Comparison of ENCODE assay signal across 26 mouse cellular contexts in genomic region chr11:110347768-110348167, GRCm38 (mm10). TPM values are rescaled to one million over a fixed set of nuclear protein-coding genes. Genes with fewer than 3 reads are reported as not detected.
A peak's percentile ranks its signal among the peaks of the same experiment; 100 is the strongest.
DNase-seq lines count a peak whose midpoint lies in the region; ATAC-seq and TF ChIP-seq lines count a peak whose summit lies in the region.
"Had no signal": no experiment of that assay in that cellular context is flagged by ENCODE, and none has a peak within 500 bp of the region (broad histone marks: within the 10 kb centered on the region; RNA-seq: fewer than 3 reads in every experiment).

No protein-coding gene starts in this region.

- no peak overlapping the region for H3K27ac ChIP-seq in heart, postnatal 0 days (ENCODE audit: low read depth)
- H3K27ac ChIP-seq in lung, embryonic 14.5 days (ENCODE audit: low read depth): no peak overlapping the region
- H3K27ac ChIP-seq in CH12.LX (ENCODE audit: insufficient read depth, low read depth): no peak overlapping the region
- H3K27ac ChIP-seq: heart, embryonic 10.5 days; heart, embryonic 15.5 days; hindbrain, embryonic 14.5 days; limb, embryonic 12.5 days; neural tube, embryonic 13.5 days had no signal

- intact Hi-C loops in heart, postnatal 10 days (cut with DNase I): no loop called here

- 51% methylated on average over 6 of the region's 6 CpGs for WGBS in heart, postnatal 0 days
- WGBS in lung, embryonic 14.5 days: 51% methylated on average over 6 of the region's 6 CpGs

- no peaks in the 10 kb centered on the region for H3K36me3 ChIP-seq in heart, postnatal 0 days (replicated peaks; ENCODE audit: control insufficient read depth, insufficient read depth, low read length)
- no peaks in the 10 kb centered on the region for H3K36me3 ChIP-seq in lung, embryonic 14.5 days (ENCODE audit: insufficient read depth)
- no peaks in the 10 kb centered on the region for H3K36me3 ChIP-seq in CH12.LX (replicated peaks in 1 of 2; ENCODE audit: control insufficient read depth in 1 of 2, insufficient read depth in 1 of 2, low read length in 1 of 2)
- H3K36me3 ChIP-seq: heart, embryonic 10.5 days; heart, embryonic 15.5 days; limb, embryonic 12.5 days; neural tube, embryonic 13.5 days had no signal

- no peak for ATAC-seq in heart, postnatal 0 days (ENCODE audit: insufficient read depth, low read depth)
- no peak for ATAC-seq in lung, embryonic 14.5 days (ENCODE audit: insufficient read depth)
- ATAC-seq: inflammation-experienced regulatory T-cells, adult 6 months had no signal

- peak; percentile 6; the same call in 1 of the 2 replicates for TF ChIP-seq CTCF in heart, postnatal 0 days (IDR thresholded peaks at IDR 0.05; ENCODE audit: low read depth)
- TF ChIP-seq CTCF in lung, embryonic 14.5 days (IDR thresholded peaks at IDR 0.05; ENCODE audit: low read depth): peak; percentile 18; the same call in 1 of the 2 replicates
- TF ChIP-seq CTCF in CH12.LX (conservative IDR thresholded peaks at IDR 0.05 in 1 of 2, IDR thresholded peaks at IDR 0.05 in 1 of 2; ENCODE audit: low read depth in 2 of 2, low read length in 2 of 2): peak in 1 of 2 experiments; percentile 72; a peak in 2 of 4 replicates

- no peak overlapping the region for H3K4me2 ChIP-seq in heart, postnatal 0 days (ENCODE audit: low read depth, low read length)
- H3K4me2 ChIP-seq in lung, embryonic 14.5 days: no peak overlapping the region
- peak overlapping the region; percentile 49; the same call in 1 of the 2 replicates for H3K4me2 ChIP-seq in CH12.LX (ENCODE audit: insufficient read depth, low read depth, poor library complexity, severe bottlenecking)
- H3K4me2 ChIP-seq: heart, embryonic 15.5 days; hindbrain, embryonic 14.5 days; limb, embryonic 12.5 days; midbrain, embryonic 11.5 days; neural tube, embryonic 13.5 days had no signal

- no peaks in the 10 kb centered on the region for H3K79me2 ChIP-seq in CH12.LX (replicated peaks; ENCODE audit: control insufficient read depth, extremely low read depth, insufficient read depth, poor library complexity, severe bottlenecking)

- TF ChIP-seq EP300 in heart, postnatal 0 days (IDR thresholded peaks at IDR 0.05; ENCODE audit: low read depth): no peak
- TF ChIP-seq EP300 in CH12.LX (IDR thresholded peaks at IDR 0.05; ENCODE audit: low read length): no peak

- no peaks in the 10 kb centered on the region for H3K9me3 ChIP-seq in heart, postnatal 0 days (replicated peaks; ENCODE audit: control insufficient read depth, low read length)
- H3K9me3 ChIP-seq in lung, embryonic 14.5 days (ENCODE audit: low read depth, low read length): no peaks in the 10 kb centered on the region
- H3K9me3 ChIP-seq in CH12.LX (replicated peaks; ENCODE audit: low read length): no peaks in the 10 kb centered on the region
- H3K9me3 ChIP-seq: heart, embryonic 10.5 days; heart, embryonic 15.5 days; limb, embryonic 12.5 days; neural tube, embryonic 13.5 days had no signal

- TF ChIP-seq RAD21 in CH12.LX (IDR thresholded peaks at IDR 0.05; ENCODE audit: low read depth, low read length): peak; percentile 66

- no peak overlapping the region for H3K4me3 ChIP-seq in heart, postnatal 0 days (ENCODE audit: low read depth, low read length)
- H3K4me3 ChIP-seq in lung, embryonic 14.5 days (ENCODE audit: low read depth, low read length): no peak overlapping the region
- no peak overlapping the region for H3K4me3 ChIP-seq in CH12.LX (replicated peaks in 1 of 3; ENCODE audit: low read depth in 2 of 3, low read length in 2 of 3, poor library complexity in 1 of 3)
- H3K4me3 ChIP-seq: erythroblast, embryonic 14.5 days; heart, embryonic 10.5 days; heart, embryonic 15.5 days; limb, embryonic 12.5 days; neural tube, embryonic 13.5 days had no signal

- in situ Hi-C loops in CH12.LX (cut with MboI; ENCODE audit: low pct_ligation_motif_present, low pct_unique_long_range_greater_than_20kb, low sequenced_read_pairs): no loop called here

- TF ChIP-seq POLR2A in CH12.LX (IDR thresholded peaks at IDR 0.05; ENCODE audit: low read depth, low read length): no peak

- H3K4me1 ChIP-seq in heart, postnatal 0 days (ENCODE audit: control insufficient read depth, insufficient read depth): no peaks in the 10 kb centered on the region
- no peaks in the 10 kb centered on the region for H3K4me1 ChIP-seq in lung, embryonic 14.5 days (ENCODE audit: insufficient read depth)
- H3K4me1 ChIP-seq in CH12.LX (ENCODE audit: control insufficient read depth in 1 of 2, insufficient read depth in 2 of 2): peaks cover 0 to 3% of the 10 kb centered on the region in 2 experiments; a peak in 2 of 4 replicates
- H3K4me1 ChIP-seq: heart, embryonic 10.5 days; heart, embryonic 15.5 days; limb, embryonic 12.5 days; neural tube, embryonic 13.5 days had no signal

- no peak overlapping the region for H3K9ac ChIP-seq in heart, postnatal 0 days (replicated peaks; ENCODE audit: low read depth, low read length)
- H3K9ac ChIP-seq in lung, embryonic 14.5 days: no peak overlapping the region
- no peak overlapping the region for H3K9ac ChIP-seq in CH12.LX (ENCODE audit: insufficient read depth, low read depth)
- H3K9ac ChIP-seq: heart, embryonic 15.5 days; hindbrain, embryonic 14.5 days; limb, embryonic 12.5 days; neural tube, embryonic 13.5 days had no signal

- H3K27me3 ChIP-seq in heart, postnatal 0 days (ENCODE audit: control insufficient read depth, insufficient read depth, low read length): no peaks in the 10 kb centered on the region
- no peaks in the 10 kb centered on the region for H3K27me3 ChIP-seq in lung, embryonic 14.5 days (ENCODE audit: insufficient read depth, low read length)
- H3K27me3 ChIP-seq in CH12.LX (replicated peaks): no peaks in the 10 kb centered on the region
- H3K27me3 ChIP-seq: heart, embryonic 15.5 days; neural tube, embryonic 13.5 days had no signal

- dilution Hi-C loops in CH12.LX (cut with MboI; ENCODE audit: extremely low pct_ligation_motif_present, extremely low pct_unique_long_range_greater_than_20kb, low sequenced_read_pairs): no loop called here

- DNase-seq in heart, postnatal 0 days (ENCODE audit: low spot score): no peak
- no peak for DNase-seq in heart, postnatal 10 days
- no peak for DNase-seq in lung, embryonic 14.5 days
- DNase-seq in lung, postnatal 10 days: no peak
- DNase-seq in CH12.LX (ENCODE audit: extremely low read depth) (peak; percentile 24), NIH3T3 (ENCODE audit: low read depth) (peak; percentile 27)
- DNase-seq in embryo, embryonic 11 days: no peak
- DNase-seq: adrenal gland, postnatal 25 days; cerebellum, adult 18-20 months; cerebellum, postnatal 10 days; heart, postnatal 4 days; kidney, adult 11 months; kidney, postnatal 36 days; layer of hippocampus, postnatal 36 days; lung, postnatal 14 days; right cerebral cortex, postnatal 4 days; thymus, adult 2 months; thymus, postnatal 36 days had no signal

TF ChIP-seq in CH12.LX, 34 proteins besides CTCF, POLR2A, EP300 and RAD21:
- TF ChIP-seq NRF1 (IDR thresholded peaks at IDR 0.05; ENCODE audit: low read depth, low read length) (no peak), JUND (conservative IDR thresholded peaks at IDR 0.05; ENCODE audit: low read depth, low read length) (0 out of 2 replicates have a peak, but pooled peaks have one; percentile 7), ZNF384 (IDR thresholded peaks at IDR 0.05; ENCODE audit: low read depth, low read length) (peak; percentile 89), MYC (IDR thresholded peaks at IDR 0.05; ENCODE audit: low read depth, low read length) (no peak), SMC3 (IDR thresholded peaks at IDR 0.05; ENCODE audit: low read depth, low read length) (peak; percentile 50), MEF2A (IDR thresholded peaks at IDR 0.05; ENCODE audit: borderline replicate concordance, low read depth, low read length) (peak; percentile 46; the same call in 1 of the 2 replicates), TCF12 (IDR thresholded peaks at IDR 0.05; ENCODE audit: low read depth, low read length) (no peak), ETS1 (conservative IDR thresholded peaks at IDR 0.05; ENCODE audit: low read depth, low read length) (no peak)
TF ChIP-seq in CH12.LX: peak in this region for 4.

RNA-seq across cellular contexts. Expression of gene Abca5, which starts 10.3 kb away (rescaled TPM):
- total RNA-seq in heart, postnatal 0 days (2014; rRNA removed; ENCODE audit: low replicate concordance): 3.8 and 5.3 TPM in 2 replicates
- polyA plus RNA-seq in heart, postnatal 0 days (2015; fragmentation: Nextera tagmentation; extraction: Ambion mirVana): 2.5 and 2.6 TPM in 2 replicates
- total RNA-seq in heart, postnatal 10 days (2021): 10 to 100 TPM in 1 of 2 experiments, 1 to 10 TPM in 1; 9.8 to 12.3 TPM
- 5.4 and 6.6 TPM in 2 replicates for polyA plus RNA-seq in lung, embryonic 14.5 days (2014; fragmentation: Nextera tagmentation; extraction: Ambion mirVana)
- total RNA-seq in CH12.LX (2012; rRNA removed) (3.1 and 5.0 TPM in 2 replicates), CH12.LX (2014; rRNA removed) (6.2 and 8.7 TPM in 2 replicates)
- 3.5 and 6.2 TPM in 2 replicates for polyA plus RNA-seq in CH12.LX (2012; ENCODE audit: insufficient read length, low read depth)
- polyA plus RNA-seq: erythroblast, embryonic 14.5 days had no signal

RNA-seq across cellular contexts. Expression of gene Map2k6, which starts 51.2 kb away (rescaled TPM):
- total RNA-seq in heart, postnatal 0 days (2014; rRNA removed; ENCODE audit: low replicate concordance): 11.3 and 17.4 TPM in 2 replicates
- 9.3 and 12.1 TPM in 2 replicates for polyA plus RNA-seq in heart, postnatal 0 days (2015; fragmentation: Nextera tagmentation; extraction: Ambion mirVana)
- total RNA-seq in heart, postnatal 10 days (2021): 10 to 100 TPM in 1 of 2 experiments, 1 to 10 TPM in 1; 7.7 to 11.7 TPM
- 25.4 and 26.4 TPM in 2 replicates for polyA plus RNA-seq in lung, embryonic 14.5 days (2014; fragmentation: Nextera tagmentation; extraction: Ambion mirVana)
- total RNA-seq in CH12.LX (2012; rRNA removed) (11.3 and 16.8 TPM in 2 replicates), CH12.LX (2014; rRNA removed) (21.9 and 23.0 TPM in 2 replicates)
- 16.9 and 18.0 TPM in 2 replicates for polyA plus RNA-seq in CH12.LX (2012; ENCODE audit: insufficient read length, low read depth)
- polyA plus RNA-seq: erythroblast, embryonic 14.5 days had no signal

Comparison
In these comparisons a context has a peak if more than half of its experiments do, and no peak if none do; other contexts are left out.
1. DNase-seq: peak in CH12.LX (single experiment) and NIH3T3 (single experiment); none in heart, postnatal 0 days (single experiment), heart, postnatal 10 days (0 of 2), lung, embryonic 14.5 days (single experiment), lung, postnatal 10 days (single experiment) and embryo, embryonic 11 days (single experiment).